Mouse (Mus musculus) MEL (cell line): ENCODE measurements around the gene Lyar.

Experiments used
- CTCF ChIP-seq, 3 experiments: IDR thresholded peaks in 2 of 3; conservative IDR thresholded peaks in 1 of 3; 2 replicates each; pipeline ENCODE4 v1.5.1; 2011 to 2012; ENCODE audit warnings: low read length in 3 of 3, low read depth in 2 of 3, mild to moderate bottlenecking in 2 of 3, improper control_type of control experiment in 1 of 3, inconsistent platforms in 1 of 3, mixed read lengths in 1 of 3, moderate library complexity in 1 of 3; ENCODE audit not compliant: control insufficient read depth in 1 of 3, insufficient read depth in 1 of 3, poor library complexity in 1 of 3, severe bottlenecking in 1 of 3
- EP300 ChIP-seq, 2 experiments: IDR thresholded peaks; 2 replicates each; pipeline ENCODE4 v1.6.1; 2011; ENCODE audit warnings: improper control_type of control experiment in 2 of 2, low read length in 2 of 2, low read depth in 1 of 2, mild to moderate bottlenecking in 1 of 2
- GATA1 ChIP-seq: IDR thresholded peaks from 2 replicates; pipeline ENCODE4 v1.6.1; 2011; ENCODE audit warnings: low read depth, low read length, improper control_type of control experiment
- KAT2A ChIP-seq: conservative IDR thresholded peaks from 2 replicates; pipeline ENCODE4 v1.6.1; 2012; ENCODE audit warnings: low read depth, low read length, improper control_type of control experiment, inconsistent platforms
- MAFK ChIP-seq: IDR thresholded peaks from 2 replicates; pipeline ENCODE4 v1.6.1; 2011; ENCODE audit warnings: low read depth, mild to moderate bottlenecking, low read length, improper control_type of control experiment, borderline replicate concordance
- MAX ChIP-seq: IDR thresholded peaks from 2 replicates; pipeline ENCODE4 v1.6.1; 2011; ENCODE audit warnings: low read length, improper control_type of control experiment
- MYC ChIP-seq: IDR thresholded peaks from 2 replicates; pipeline ENCODE4 v1.6.1; 2011; ENCODE audit warnings: low read depth, mild to moderate bottlenecking, low read length, improper control_type of control experiment, moderate library complexity
- NRF1 ChIP-seq: IDR thresholded peaks from 2 replicates; pipeline ENCODE4 v1.6.1; 2014; ENCODE audit warnings: low read depth, mild to moderate bottlenecking, inconsistent platforms, low read length, improper control_type of control experiment, moderate library complexity; ENCODE audit not compliant: poor library complexity, insufficient read depth, severe bottlenecking
- POLR2A ChIP-seq, 2 experiments: IDR thresholded peaks; 2 replicates each; pipeline ENCODE4 v1.6.1; 2011 to 2012; ENCODE audit warnings: low read length in 2 of 2, mild to moderate bottlenecking in 2 of 2, control low read depth in 1 of 2, improper control_type of control experiment in 1 of 2, low read depth in 1 of 2, moderate library complexity in 1 of 2; ENCODE audit not compliant: control insufficient read depth in 1 of 2, insufficient read depth in 1 of 2, poor library complexity in 1 of 2
- SMC3 ChIP-seq: IDR thresholded peaks from 2 replicates; pipeline ENCODE4 v1.6.1; 2011; ENCODE audit warnings: low read depth, low read length, improper control_type of control experiment
- USF1 ChIP-seq: IDR thresholded peaks from 2 replicates; pipeline ENCODE4 v1.6.1; 2014; ENCODE audit warnings: low read depth, mild to moderate bottlenecking, inconsistent platforms, low read length, improper control_type of control experiment, moderate library complexity
- ZC3H11A ChIP-seq: IDR thresholded peaks from 2 replicates; pipeline ENCODE4 v1.6.1; 2012; ENCODE audit warnings: low read depth, mild to moderate bottlenecking, inconsistent platforms, low read length, improper control_type of control experiment

DNA sequence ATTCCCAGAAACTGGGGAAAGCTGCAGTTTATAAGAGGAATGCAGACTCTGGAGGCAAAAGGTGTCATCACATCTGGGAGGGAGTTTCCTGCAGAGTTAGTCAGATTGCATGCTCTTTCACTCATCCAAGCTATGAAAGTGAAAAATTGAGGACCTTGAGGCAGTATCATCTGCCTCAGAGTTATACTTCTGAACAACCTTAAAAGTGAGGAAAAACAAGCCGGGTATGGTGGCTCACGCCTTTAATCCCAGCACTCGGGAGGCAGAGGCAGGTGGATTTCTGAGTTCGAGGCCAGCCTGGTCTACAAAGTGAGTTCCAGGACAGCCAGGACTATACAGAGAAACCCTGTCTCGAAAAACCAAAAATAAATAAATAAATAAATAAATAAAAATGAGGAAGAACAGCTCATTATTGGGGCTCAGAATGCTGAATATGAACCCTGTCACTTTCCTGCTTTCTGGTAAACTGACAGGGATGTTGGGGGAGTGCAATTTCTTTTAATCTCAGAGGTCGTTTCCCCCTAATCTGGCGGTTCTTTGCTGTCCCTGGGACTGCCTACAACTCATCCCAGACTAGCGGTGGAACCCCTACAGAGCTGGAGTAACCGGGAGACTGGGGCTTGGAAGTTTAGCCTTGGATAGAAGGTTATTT lies 39.3 kb downstream of the Lyar start:
- TF ChIP-seq GATA1 (no peak), USF1 (no peak), MAFK (no peak), EP300 (IDR thresholded peaks at IDR 0.05; ENCODE audit: low read depth in 1 of 2, low read length in 2 of 2) (no peak), CTCF (IDR thresholded peaks at IDR 0.05 in 2 of 3, conservative IDR thresholded peaks at IDR 0.05 in 1 of 3; ENCODE audit: control insufficient read depth in 1 of 3, insufficient read depth in 1 of 3, low read depth in 2 of 3, low read length in 3 of 3, poor library complexity in 1 of 3, severe bottlenecking in 1 of 3) (no peak), KAT2A (no peak), NRF1 (no peak), POLR2A (IDR thresholded peaks at IDR 0.05; ENCODE audit: control insufficient read depth in 1 of 2, insufficient read depth in 1 of 2, low read depth in 1 of 2, low read length in 2 of 2, poor library complexity in 1 of 2) (no peak), SMC3 (no peak), MAX (no peak), ZC3H11A (no peak), MYC (no peak)
